Mouse (Mus musculus): ENCODE results near the gene Gm6034. TPM values are rescaled to one million over a fixed set of nuclear protein-coding genes. Genes with fewer than 3 reads are reported as not detected.
"Not testable (repeated sequence)": the region's sequence is repeated elsewhere in the genome, so short reads cannot be mapped to it uniquely, and the experiment has no call there.

Gm6034 gene
- polyA plus RNA-seq, 1 experiment from 2014 or later: not detected

DNA sequence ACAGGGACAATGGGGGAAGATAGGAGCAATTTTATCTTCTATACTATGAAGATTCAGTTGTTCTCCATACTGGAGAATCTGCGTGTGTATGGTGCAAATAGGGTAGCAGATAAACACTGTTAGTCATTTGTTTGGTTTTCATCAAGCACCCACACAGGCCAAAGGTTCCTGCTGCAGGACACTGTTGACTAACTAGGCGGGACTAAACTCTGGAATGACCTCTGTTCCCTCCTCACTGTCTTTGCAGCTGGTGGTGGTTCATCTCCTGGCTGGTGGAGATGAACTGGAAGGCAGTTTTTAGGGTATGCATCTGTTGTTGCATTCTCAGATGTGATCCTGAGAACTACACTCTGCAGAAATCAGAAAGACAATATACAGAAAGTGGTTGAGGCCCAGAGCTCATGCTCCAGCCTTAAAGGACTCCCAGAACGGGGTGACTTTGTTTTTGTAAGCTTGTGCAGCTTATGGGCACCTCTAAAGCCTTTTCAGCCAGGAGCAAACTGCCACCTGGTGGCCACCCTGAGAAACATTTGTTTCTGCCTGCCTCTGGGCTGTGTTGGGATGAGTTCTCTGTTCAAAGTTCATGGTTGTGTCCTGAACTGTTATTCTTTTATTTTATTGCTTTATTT lies 7.6 kb upstream of the Gm6034 start:
- H3K4me2 ChIP-seq; H3K36me3 ChIP-seq; H3K9me3 ChIP-seq; H3K27ac ChIP-seq (replicated peaks); H3K4me3 ChIP-seq; H3K9ac ChIP-seq; H3K4me1 ChIP-seq; ATAC-seq (ENCODE audit: extremely low read depth, insufficient number of reproducible peaks, low FRiP score, low TSS enrichment): not testable (repeated sequence)
- WGBS: 24% methylated on average over 3 of the region's 3 CpGs
- peaks cover 12% of the 10 kb centered on the region for H3K27me3 ChIP-seq (replicated peaks)

DNA sequence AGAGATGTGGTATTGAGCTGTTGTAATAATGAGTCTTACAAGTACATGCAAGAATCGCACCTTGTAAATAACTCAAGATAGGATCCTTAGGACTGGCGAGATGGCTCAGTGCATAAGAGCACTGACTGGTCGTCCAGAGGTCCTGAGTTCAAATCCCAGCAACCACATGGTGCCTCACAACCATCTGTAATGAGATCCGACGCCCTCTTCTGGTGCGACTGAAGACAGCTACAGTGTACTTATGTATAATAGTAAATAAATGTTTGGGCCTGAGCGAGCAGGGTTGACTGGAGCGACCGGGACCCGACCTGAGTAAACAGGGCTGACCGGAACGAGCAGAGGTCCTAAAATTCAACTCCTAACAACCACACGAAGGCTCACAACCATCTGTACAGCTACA lies 6.6 kb upstream of the Gm6034 start:
- H3K9me3 ChIP-seq; H3K27me3 ChIP-seq (replicated peaks); H3K27ac ChIP-seq (replicated peaks); H3K9ac ChIP-seq; H3K4me1 ChIP-seq; H3K4me3 ChIP-seq; H3K36me3 ChIP-seq; H3K4me2 ChIP-seq; ATAC-seq (ENCODE audit: extremely low read depth, insufficient number of reproducible peaks, low FRiP score, low TSS enrichment): not testable (repeated sequence)
- 78% methylated on average over 13 of the region's 13 CpGs for WGBS

DNA sequence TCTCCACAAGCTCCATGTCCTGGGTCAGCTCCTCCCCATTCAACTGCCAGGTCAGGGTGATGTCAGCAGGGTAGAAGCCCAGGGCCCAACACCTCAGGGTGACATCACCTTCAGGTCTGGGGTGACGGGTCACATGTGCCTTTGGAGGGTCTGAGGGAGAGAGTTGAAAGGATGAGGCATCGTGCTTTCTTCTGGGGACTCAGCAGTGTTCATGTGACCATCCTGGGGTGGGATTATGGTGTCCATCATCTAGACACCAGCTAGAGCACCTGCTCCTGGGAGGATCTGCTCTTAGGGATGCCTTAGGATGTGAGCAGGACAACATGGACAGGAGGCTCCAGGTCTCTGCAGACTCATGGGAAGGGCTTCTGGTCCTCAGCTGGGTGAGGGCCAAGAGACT lies 2.2 kb upstream of the Gm6034 start:
- not testable (repeated sequence) for H3K4me2 ChIP-seq; ATAC-seq (ENCODE audit: extremely low read depth, insufficient number of reproducible peaks, low FRiP score, low TSS enrichment); H3K27ac ChIP-seq (replicated peaks); H3K4me3 ChIP-seq; H3K9ac ChIP-seq; H3K9me3 ChIP-seq; H3K27me3 ChIP-seq (replicated peaks); H3K4me1 ChIP-seq; H3K36me3 ChIP-seq
- 72% methylated on average over 2 of the region's 2 CpGs for WGBS

DNA sequence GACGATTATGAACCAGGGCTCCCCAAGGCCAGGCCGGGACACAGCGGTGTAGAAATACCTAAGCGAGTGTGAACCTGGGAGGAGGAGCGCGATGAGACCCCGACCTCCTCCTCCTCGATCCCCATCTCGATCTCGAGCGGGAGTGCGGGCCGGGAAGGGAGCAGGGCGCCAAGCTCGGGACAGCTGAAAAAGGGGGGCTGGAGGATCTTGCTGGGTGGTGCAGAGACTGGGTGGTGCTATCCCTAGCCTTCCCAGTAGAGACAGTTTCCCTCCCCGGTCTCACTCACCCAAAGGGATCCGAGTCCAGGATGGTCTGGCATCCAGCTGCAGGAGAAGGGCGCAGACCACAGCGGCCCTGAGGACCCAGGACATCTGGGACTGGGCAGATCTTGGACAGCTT lies 706 bp upstream of the Gm6034 start:
- peak overlapping the region; percentile 57 for H3K4me3 ChIP-seq
- WGBS: under 1% methylated on average over 17 of the region's 19 CpGs
- not testable (repeated sequence) for H3K27ac ChIP-seq (replicated peaks); H3K9me3 ChIP-seq; H3K36me3 ChIP-seq; H3K4me1 ChIP-seq; H3K27me3 ChIP-seq (replicated peaks)
- peak overlapping the region; percentile 81 for H3K9ac ChIP-seq
- peak overlapping the region; percentile 80 for H3K4me2 ChIP-seq
- ATAC-seq (ENCODE audit: extremely low read depth, insufficient number of reproducible peaks, low FRiP score, low TSS enrichment): peak; percentile 28; the same call in 1 of the 2 replicates

DNA sequence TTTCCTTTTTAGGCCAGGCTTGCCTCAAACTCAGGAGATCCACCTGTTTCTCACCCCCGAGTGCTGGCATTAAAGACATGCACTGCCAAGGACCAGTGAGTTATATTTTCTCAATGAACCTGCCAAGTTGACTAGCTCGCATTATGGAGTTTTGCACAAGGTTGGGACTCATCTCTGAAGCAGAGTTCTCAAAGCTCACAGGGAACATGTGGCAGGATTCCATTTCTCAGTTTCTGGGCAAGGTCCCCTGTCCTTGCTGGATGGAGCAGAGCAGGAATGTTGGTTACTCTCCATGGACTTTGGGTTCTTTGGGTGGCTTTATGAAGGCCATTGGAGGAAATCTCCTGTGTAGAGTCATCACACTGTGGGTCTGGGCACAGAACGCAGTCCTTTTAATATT lies 525 bp downstream of the Gm6034 start:
- Histone ChIP-seq H3K36me3 (no peaks in the 10 kb centered on the region), H3K4me3 (peak overlapping the region; percentile 57), H3K4me1 (peaks cover 6% of the 10 kb centered on the region), H3K9ac (peak overlapping the region; percentile 81), H3K9me3 (no peaks in the 10 kb centered on the region), H3K27ac (replicated peaks) (no peak overlapping the region), H3K4me2 (peak overlapping the region; percentile 80), H3K27me3 (replicated peaks) (no peaks in the 10 kb centered on the region; the same call in 1 of the 2 replicates)
- WGBS: 82% methylated on average over 3 of the region's 3 CpGs
- no peak for ATAC-seq (ENCODE audit: extremely low read depth, insufficient number of reproducible peaks, low FRiP score, low TSS enrichment)

DNA sequence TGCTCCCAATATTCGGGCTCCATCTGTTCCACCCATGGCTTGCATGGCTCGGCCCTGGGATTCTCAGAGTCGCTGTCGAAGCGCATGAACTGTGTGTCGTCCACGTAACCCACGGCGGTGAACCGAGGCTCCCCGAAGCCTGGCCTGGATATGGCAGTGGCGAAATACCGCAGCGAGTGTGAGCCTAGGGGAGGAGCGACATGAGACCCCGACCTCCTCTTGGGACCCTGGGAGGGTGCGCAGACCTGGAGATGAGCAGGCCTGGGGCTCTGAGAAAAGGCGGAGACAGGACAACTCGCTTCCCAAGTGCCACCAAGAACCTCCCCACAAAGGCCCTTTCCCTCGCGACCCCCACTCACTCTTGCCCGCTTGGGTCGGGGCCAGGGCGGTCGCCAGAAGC lies 15.2 kb downstream of the Gm6034 start:
- 82% methylated on average over 24 of the region's 25 CpGs for WGBS
- not testable (repeated sequence) for H3K9me3 ChIP-seq; H3K27me3 ChIP-seq (replicated peaks)

DNA sequence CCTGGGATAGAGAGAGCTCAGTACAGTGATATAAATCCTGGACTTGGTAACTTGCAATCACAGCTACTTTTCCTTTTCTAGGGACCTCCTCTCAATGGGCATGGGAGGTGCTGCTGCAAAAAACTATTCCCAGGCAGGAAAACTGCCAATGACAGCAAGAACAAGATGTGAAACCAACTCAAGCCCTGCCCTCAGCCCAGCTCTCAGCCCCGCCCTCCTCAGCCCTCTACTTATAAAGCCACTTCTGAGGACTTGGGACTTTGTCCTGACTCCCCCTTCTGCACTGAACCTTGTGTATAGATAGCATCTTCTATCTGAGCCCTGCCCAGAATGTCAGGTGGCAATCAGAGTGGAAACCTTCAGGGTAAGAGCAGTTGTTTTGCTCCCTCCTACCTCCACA lies 15.6 kb downstream of the Gm6034 start, which contains the start of gene Gm11127:
TSS of gene Gm11127 (minus strand) at position 10 of the 400 bp plus-strand sequence.
- ATAC-seq (ENCODE audit: extremely low read depth, insufficient number of reproducible peaks, low FRiP score, low TSS enrichment); H3K27ac ChIP-seq (replicated peaks); H3K9ac ChIP-seq; H3K9me3 ChIP-seq; H3K4me3 ChIP-seq; H3K36me3 ChIP-seq; H3K27me3 ChIP-seq (replicated peaks); H3K4me2 ChIP-seq; H3K4me1 ChIP-seq: not testable (repeated sequence)
- 40% methylated on average over 1 of the region's 1 CpGs for WGBS

More for the DNA sequence above, 15.2 kb downstream of the Gm6034 start:
- ATAC-seq (ENCODE audit: extremely low read depth, insufficient number of reproducible peaks, low FRiP score, low TSS enrichment); H3K4me3 ChIP-seq; H3K27ac ChIP-seq (replicated peaks); H3K4me2 ChIP-seq; H3K4me1 ChIP-seq; H3K9ac ChIP-seq; H3K36me3 ChIP-seq: not testable (repeated sequence)

DNA sequence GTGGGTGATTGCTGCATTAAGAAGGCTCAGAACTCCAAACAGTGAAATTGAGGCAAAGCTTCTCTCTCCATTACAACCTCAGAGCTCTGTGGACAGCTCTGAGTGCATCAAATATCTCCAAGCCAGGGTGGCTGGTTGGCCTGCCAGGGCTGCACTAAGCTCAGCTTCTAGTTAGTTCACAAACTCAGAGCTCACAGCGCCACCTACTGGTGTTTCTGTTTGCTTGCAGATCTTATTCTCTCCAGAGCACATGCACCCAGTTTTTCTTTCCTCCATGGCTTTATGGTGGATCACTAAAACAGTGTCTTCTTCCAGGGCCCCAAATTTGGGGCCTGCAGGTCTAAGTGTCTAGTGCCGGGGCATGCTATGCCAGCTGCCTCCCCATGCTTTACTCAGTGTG lies 18.1 kb downstream of the Gm6034 start:
- H3K36me3 ChIP-seq: no peaks in the 10 kb centered on the region
- WGBS: 21% methylated on average over 2 of the region's 2 CpGs
- H3K27me3 ChIP-seq (replicated peaks): peaks cover 6% of the 10 kb centered on the region
- H3K4me1 ChIP-seq: no peaks in the 10 kb centered on the region
- ATAC-seq (ENCODE audit: extremely low read depth, insufficient number of reproducible peaks, low FRiP score, low TSS enrichment): no peak
- no peak overlapping the region for H3K9ac ChIP-seq
- H3K4me3 ChIP-seq: no peak overlapping the region
- H3K27ac ChIP-seq (replicated peaks): no peak overlapping the region
- H3K4me2 ChIP-seq: no peak overlapping the region
- H3K9me3 ChIP-seq: no peaks in the 10 kb centered on the region

DNA sequence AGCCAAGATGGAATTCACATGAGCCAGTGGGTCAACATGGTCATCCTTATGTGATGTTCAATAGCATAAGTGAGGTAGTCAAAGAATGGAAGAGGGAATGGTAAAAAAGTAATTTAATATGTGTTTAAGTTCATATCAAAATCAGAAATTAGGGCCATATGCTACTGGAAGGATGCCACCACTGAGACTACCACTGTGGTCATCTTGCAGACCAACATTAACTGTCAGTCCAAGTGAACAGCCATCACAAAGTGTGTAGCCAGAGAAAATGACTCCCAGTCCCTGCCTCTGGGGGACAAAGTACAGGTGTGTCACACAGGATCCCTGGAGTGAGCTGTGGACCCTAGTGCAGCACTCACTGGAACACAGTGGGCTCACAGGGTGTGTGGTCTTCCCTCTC lies 39.1 kb downstream of the Gm6034 start:
- Histone ChIP-seq H3K27me3 (replicated peaks) (peaks cover 65% of the 10 kb centered on the region), H3K4me1 (peaks cover 12% of the 10 kb centered on the region)
- not testable (repeated sequence) for H3K9ac ChIP-seq; H3K4me3 ChIP-seq; ATAC-seq (ENCODE audit: extremely low read depth, insufficient number of reproducible peaks, low FRiP score, low TSS enrichment); H3K36me3 ChIP-seq; H3K9me3 ChIP-seq; H3K27ac ChIP-seq (replicated peaks); H3K4me2 ChIP-seq

DNA sequence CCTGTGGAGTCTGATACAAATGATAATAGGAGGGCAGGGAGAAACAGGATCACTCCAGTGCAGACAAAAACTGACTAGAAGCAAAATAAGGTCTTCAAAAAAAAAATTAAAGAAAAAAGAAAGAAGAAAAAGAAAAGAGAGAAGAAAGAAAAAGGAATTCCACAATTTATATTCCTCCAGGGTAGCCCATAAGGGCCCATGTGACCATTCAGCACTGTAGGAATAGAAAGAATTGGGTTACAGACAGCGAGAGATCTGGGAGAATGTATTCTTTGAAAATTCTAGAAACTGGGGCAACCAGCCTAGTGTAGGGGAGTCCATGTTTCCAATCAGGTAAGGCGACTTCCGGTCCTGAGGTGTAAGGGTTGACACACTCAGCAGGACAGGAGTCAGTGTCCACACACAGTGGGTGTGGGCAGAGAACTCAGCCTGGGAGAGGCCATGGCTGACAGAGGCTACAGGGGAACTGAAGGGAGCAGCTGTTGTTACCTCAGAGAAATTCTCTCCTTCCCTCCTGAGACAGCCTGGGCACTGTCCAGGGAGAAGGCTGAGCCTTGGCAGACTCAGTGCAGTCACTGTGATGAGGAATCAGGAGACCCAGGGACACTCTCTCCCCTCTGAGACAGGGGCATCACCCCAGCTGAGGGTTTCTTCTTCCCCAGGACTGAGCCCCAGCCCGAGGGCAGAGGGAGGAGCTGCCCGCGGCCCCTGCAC lies 39.9 kb downstream of the Gm6034 start:
- Histone ChIP-seq H3K27me3 (replicated peaks) (peaks cover 65% of the 10 kb centered on the region), H3K4me3 (peak overlapping the region; percentile 59), H3K4me1 (peaks cover 12% of the 10 kb centered on the region), H3K4me2 (peak overlapping the region; percentile 95), H3K9ac (peak overlapping the region; percentile 65; the same call in 1 of the 2 replicates)
- ATAC-seq (ENCODE audit: extremely low read depth, insufficient number of reproducible peaks, low FRiP score, low TSS enrichment); H3K9me3 ChIP-seq; H3K27ac ChIP-seq (replicated peaks); H3K36me3 ChIP-seq: not testable (repeated sequence)
- 24% methylated on average over 6 of the region's 6 CpGs for WGBS

DNA sequence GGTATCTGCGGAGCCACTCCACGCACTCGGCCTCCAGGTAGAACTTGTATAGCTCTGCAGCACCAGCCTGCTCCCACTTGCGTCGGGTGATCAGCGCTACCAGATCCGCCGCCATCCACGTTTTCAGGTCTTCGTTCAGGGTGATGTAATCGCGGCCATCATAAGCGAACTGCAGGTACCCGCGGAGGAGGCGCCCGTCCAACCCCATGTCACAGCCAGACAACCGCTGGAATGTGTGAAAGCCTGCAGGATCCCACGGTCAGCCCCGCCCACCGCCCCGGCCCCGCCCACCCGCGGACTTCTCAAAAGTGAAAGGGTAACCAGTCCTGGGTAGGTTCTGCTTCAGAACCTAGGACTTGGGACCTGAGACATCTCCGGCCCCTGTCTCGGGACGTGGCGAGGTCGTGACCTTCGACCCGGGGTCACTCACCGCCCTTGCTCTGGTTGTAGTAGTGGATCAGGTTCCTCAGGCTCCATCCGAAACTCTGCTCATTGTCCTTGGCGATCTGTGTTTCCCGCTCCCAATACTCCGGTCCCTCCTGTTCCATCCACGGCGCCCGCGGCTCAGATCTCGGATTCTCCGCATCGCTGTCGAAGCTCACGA lies 40.6 kb downstream of the Gm6034 start:
- peaks cover 12% of the 10 kb centered on the region for H3K4me1 ChIP-seq
- H3K27ac ChIP-seq (replicated peaks): no peak overlapping the region
- WGBS: under 1% methylated on average over 46 of the region's 46 CpGs
- peak overlapping the region; percentile 59 for H3K4me3 ChIP-seq
- no peak for ATAC-seq (ENCODE audit: extremely low read depth, insufficient number of reproducible peaks, low FRiP score, low TSS enrichment)
- H3K9me3 ChIP-seq: no peaks in the 10 kb centered on the region
- peak overlapping the region; percentile 95 for H3K4me2 ChIP-seq
- H3K9ac ChIP-seq: peak overlapping the region; percentile 65
- H3K36me3 ChIP-seq: no peaks in the 10 kb centered on the region
- peaks cover 65% of the 10 kb centered on the region for H3K27me3 ChIP-seq (replicated peaks)

Data from heart, embryonic 13.5 days (tissue).